Mouse (Mus musculus) CD4-positive, CD25-positive, alpha-beta regulatory T cell, adult 9 weeks (primary cell): ENCODE measurements around the gene Gm21693. TPM values are rescaled to one million over a fixed set of nuclear protein-coding genes. Genes with fewer than 3 reads are reported as not detected.

Experiments
- polyA plus RNA-seq: library from polyadenylated mRNA; unstranded; fragments of 100-300 nt; shearing (Covaris generic); gene quantifications from one replicate; pipeline ENCODE4 v1.2.1, GENCODE M21; 2017

Gene Gm21693
- polyA plus RNA-seq, result not detected

DNA sequence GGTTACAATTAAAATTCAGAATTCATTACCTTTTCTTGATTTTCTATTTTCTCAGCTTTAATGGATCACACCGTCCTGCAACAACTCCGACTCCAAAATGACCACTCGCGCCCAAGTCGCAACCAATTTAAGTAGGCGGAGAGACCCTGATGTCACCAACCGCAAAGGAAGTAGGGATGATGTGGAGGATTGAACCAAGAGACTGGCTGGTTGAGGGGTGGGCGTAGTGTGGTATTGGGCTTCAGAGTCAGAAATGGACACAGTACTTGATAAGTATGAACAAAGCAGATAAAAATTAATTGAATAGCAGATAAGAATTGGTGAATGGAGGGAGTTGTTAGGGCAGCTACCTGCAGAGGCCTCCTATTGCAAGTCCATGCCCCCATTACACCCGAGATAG is at the start of gene Gm21693:
Gene Gm21693, minus strand, starts transcription at position 101 of the 400 bp plus-strand sequence.

DNA sequence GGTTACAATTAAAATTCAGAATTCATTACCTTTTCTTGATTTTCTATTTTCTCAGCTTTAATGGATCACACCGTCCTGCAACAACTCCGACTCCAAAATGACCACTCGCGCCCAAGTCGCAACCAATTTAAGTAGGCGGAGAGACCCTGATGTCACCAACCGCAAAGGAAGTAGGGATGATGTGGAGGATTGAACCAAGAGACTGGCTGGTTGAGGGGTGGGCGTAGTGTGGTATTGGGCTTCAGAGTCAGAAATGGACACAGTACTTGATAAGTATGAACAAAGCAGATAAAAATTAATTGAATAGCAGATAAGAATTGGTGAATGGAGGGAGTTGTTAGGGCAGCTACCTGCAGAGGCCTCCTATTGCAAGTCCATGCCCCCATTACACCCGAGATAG is 38.8 kb downstream of the Gm21693 start, which contains the start of gene Gm21677:
Gene Gm21677, minus strand, starts transcription at position 101 of the 400 bp plus-strand sequence.

Other genes with a start within 250 kb of the Gm21693 start
- not detected for gene Gm21677, start 38.9 kb downstream of the Gm21693 start, polyA plus RNA-seq
- gene Gm21704, start 64.8 kb upstream of the Gm21693 start, polyA plus RNA-seq, result not detected
- gene Gm21708, start 64.8 kb upstream of the Gm21693 start, polyA plus RNA-seq, result not detected